Mouse (Mus musculus) embryo, embryonic 11.5 days (tissue): ENCODE measurements around the gene Reep1.

ENCODE experiments used
- DNase-seq: peaks from one replicate; pipeline ENCODE4 v3.0.0-alpha.2; 2012; ENCODE audit warnings: low read depth, low spot score

Gene Reep1

GRCm38 (mm10) chr6:71707511-71708501, at the start of gene Reep1:
TSS of gene Reep1 (plus strand) at chr6:71707561.
- DNase-seq, result peak; percentile 39

GRCm38 (mm10) chr6:71658290-71658689, 49.1 kb upstream of the Reep1 start:
- DNase-seq, result no peak

- DNase-seq, result no peak
Measured at GRCm38 (mm10) chr6:71664511-71664910, 42.9 kb upstream of the Reep1 start.

- DNase-seq, result no peak
Measured at GRCm38 (mm10) chr6:71673166-71673565, 34.2 kb upstream of the Reep1 start.

- no peak for DNase-seq
Measured at GRCm38 (mm10) chr6:71678891-71679290, 28.5 kb upstream of the Reep1 start.

- no peak for DNase-seq
Measured at GRCm38 (mm10) chr6:71695150-71695549, 12.2 kb upstream of the Reep1 start.

- DNase-seq, result no peak
Measured at GRCm38 (mm10) chr6:71695599-71695998, 11.8 kb upstream of the Reep1 start.

GRCm38 (mm10) chr6:71706871-71707270, 490 bp upstream of the Reep1 start:
- no peak for DNase-seq

GRCm38 (mm10) chr6:71708528-71708927, 1.2 kb downstream of the Reep1 start:
- DNase-seq, result no peak

GRCm38 (mm10) chr6:71710323-71710722, 3.0 kb downstream of the Reep1 start:
- DNase-seq, result no peak

- no peak for DNase-seq
Measured at GRCm38 (mm10) chr6:71711201-71711600, 3.8 kb downstream of the Reep1 start.

- no peak for DNase-seq
Measured at GRCm38 (mm10) chr6:71713532-71713931, 6.2 kb downstream of the Reep1 start.

- DNase-seq, result no peak
Measured at GRCm38 (mm10) chr6:71715006-71715405, 7.6 kb downstream of the Reep1 start.

- no peak for DNase-seq
Measured at GRCm38 (mm10) chr6:71716434-71716833, 9.1 kb downstream of the Reep1 start.

- no peak for DNase-seq
Measured at GRCm38 (mm10) chr6:71718322-71718721, 11.0 kb downstream of the Reep1 start.

GRCm38 (mm10) chr6:71719302-71719701, 11.9 kb downstream of the Reep1 start:
- no peak for DNase-seq

- no peak for DNase-seq
Measured at GRCm38 (mm10) chr6:71722988-71723387, 15.6 kb downstream of the Reep1 start.

- no peak for DNase-seq
Measured at GRCm38 (mm10) chr6:71723555-71723954, 16.2 kb downstream of the Reep1 start.

- no peak for DNase-seq
Measured at GRCm38 (mm10) chr6:71726710-71727109, 19.3 kb downstream of the Reep1 start.

- DNase-seq, result no peak
Measured at GRCm38 (mm10) chr6:71728306-71728705, 20.9 kb downstream of the Reep1 start.

GRCm38 (mm10) chr6:71734910-71735599, 27.7 kb downstream of the Reep1 start:
- no peak for DNase-seq

- DNase-seq, result peak; percentile 23
Measured at GRCm38 (mm10) chr6:71735600-71736010, 28.2 kb downstream of the Reep1 start.

GRCm38 (mm10) chr6:71736101-71736500, 28.7 kb downstream of the Reep1 start:
- DNase-seq, result no peak
